Mouse (Mus musculus): Measurements from ENCODE around the gene Golga5. TPM values are rescaled to one million over a fixed set of nuclear protein-coding genes. Genes with fewer than 3 reads are reported as not detected.

Golga5 gene
- polyA plus RNA-seq, 1 experiment from 2014 or later, result 15.1 TPM

GRCm38 (mm10) chr12:102430228-102430627 is 38.7 kb upstream of the Golga5 start:
- 24% methylated on average over 4 of the region's 4 CpGs for WGBS (ENCODE audit: insufficient replicate concordance)
- DNase-seq, result peak; percentile 57
- no peak overlapping the region for H3K4me2 ChIP-seq
- H3K36me3 ChIP-seq, result no peaks in the 10 kb centered on the region
- ATAC-seq (ENCODE audit: low read depth), result peak; percentile 49
- H3K27ac ChIP-seq, result no peak overlapping the region
- H3K4me1 ChIP-seq (replicated peaks), result peaks cover 39% of the 10 kb centered on the region
- H3K9me3 ChIP-seq (replicated peaks), result no peaks in the 10 kb centered on the region
- no peaks in the 10 kb centered on the region for H3K27me3 ChIP-seq
- H3K9ac ChIP-seq, result no peak overlapping the region
- H3K4me3 ChIP-seq (replicated peaks), result no peak overlapping the region

GRCm38 (mm10) chr12:102432238-102432637 is 36.7 kb upstream of the Golga5 start:
- Histone ChIP-seq H3K27me3 (no peaks in the 10 kb centered on the region), H3K9ac (no peak overlapping the region), H3K36me3 (no peaks in the 10 kb centered on the region), H3K9me3 (replicated peaks) (no peaks in the 10 kb centered on the region), H3K4me3 (replicated peaks) (no peak overlapping the region), H3K4me1 (replicated peaks) (peaks cover 27% of the 10 kb centered on the region), H3K4me2 (no peak overlapping the region), H3K27ac (no peak overlapping the region)
- DNase-seq (no peak), ATAC-seq (ENCODE audit: low read depth) (no peak)
- 68% methylated on average over 12 of the region's 12 CpGs for WGBS (ENCODE audit: insufficient replicate concordance)

- peaks cover 7% of the 10 kb centered on the region for H3K27me3 ChIP-seq
- no peak overlapping the region for H3K4me2 ChIP-seq
- no peaks in the 10 kb centered on the region for H3K36me3 ChIP-seq
- H3K4me3 ChIP-seq (replicated peaks), result no peak overlapping the region
- H3K9me3 ChIP-seq (replicated peaks), result no peaks in the 10 kb centered on the region
- H3K9ac ChIP-seq, result no peak overlapping the region
- 57% methylated on average over 4 of the region's 4 CpGs for WGBS (ENCODE audit: insufficient replicate concordance)
- no peak for ATAC-seq (ENCODE audit: low read depth)
- DNase-seq, result no peak
- H3K4me1 ChIP-seq (replicated peaks), result peaks cover 33% of the 10 kb centered on the region
- H3K27ac ChIP-seq, result no peak overlapping the region
Observed at GRCm38 (mm10) chr12:102434107-102434506, 34.8 kb upstream of the Golga5 start.

GRCm38 (mm10) chr12:102436939-102437526 is 31.9 kb upstream of the Golga5 start:
- Histone ChIP-seq H3K9me3 (replicated peaks) (no peaks in the 10 kb centered on the region), H3K4me2 (no peak overlapping the region), H3K27ac (no peak overlapping the region; the same call in 1 of the 2 replicates), H3K9ac (no peak overlapping the region), H3K4me3 (replicated peaks) (no peak overlapping the region), H3K27me3 (peaks cover 7% of the 10 kb centered on the region), H3K36me3 (no peaks in the 10 kb centered on the region), H3K4me1 (replicated peaks) (peaks cover 39% of the 10 kb centered on the region)
- DNase-seq, result no peak
- WGBS (ENCODE audit: insufficient replicate concordance), result 73% methylated on average over 10 of the region's 10 CpGs
- no peak for ATAC-seq (ENCODE audit: low read depth)

- H3K4me1 ChIP-seq (replicated peaks), result peaks cover 44% of the 10 kb centered on the region
- peaks cover 7% of the 10 kb centered on the region for H3K27me3 ChIP-seq
- no peaks in the 10 kb centered on the region for H3K9me3 ChIP-seq (replicated peaks)
- ATAC-seq (ENCODE audit: low read depth), result no peak
- peak overlapping the region; percentile 61 for H3K4me3 ChIP-seq (replicated peaks)
- no peak for DNase-seq
- H3K9ac ChIP-seq, result no peak overlapping the region; the same call in 1 of the 2 replicates
- peak overlapping the region; percentile 81; the same call in 1 of the 2 replicates for H3K4me2 ChIP-seq
- H3K36me3 ChIP-seq, result no peaks in the 10 kb centered on the region
- 61% methylated on average over 5 of the region's 5 CpGs for WGBS (ENCODE audit: insufficient replicate concordance)
- H3K27ac ChIP-seq, result no peak overlapping the region
Observed at GRCm38 (mm10) chr12:102437952-102438351, 31.0 kb upstream of the Golga5 start.

GRCm38 (mm10) chr12:102438983-102439631 is 29.8 kb upstream of the Golga5 start:
- Histone ChIP-seq H3K9ac (peak overlapping the region; percentile 60), H3K4me2 (peak overlapping the region; percentile 81), H3K9me3 (replicated peaks) (no peaks in the 10 kb centered on the region), H3K27me3 (peaks cover 7% of the 10 kb centered on the region), H3K4me3 (replicated peaks) (peak overlapping the region; percentile 61), H3K4me1 (replicated peaks) (peaks cover 43% of the 10 kb centered on the region), H3K27ac (no peak overlapping the region), H3K36me3 (no peaks in the 10 kb centered on the region)
- DNase-seq (no peak), ATAC-seq (ENCODE audit: low read depth) (peak; percentile 26)
- 3% methylated on average over 20 of the region's 20 CpGs for WGBS (ENCODE audit: insufficient replicate concordance)

GRCm38 (mm10) chr12:102439632-102440023 is 29.3 kb upstream of the Golga5 start, which contains the start of gene Lgmn:
Lgmn (minus strand) TSS chr12:102439813.
- Histone ChIP-seq H3K4me2 (peak within 1 kb of the TSS; percentile 81), H3K4me1 (replicated peaks) (peaks cover 38% of the 10 kb centered on the region), H3K9me3 (replicated peaks) (no peaks in the 10 kb centered on the region), H3K4me3 (replicated peaks) (peak within 1 kb of the TSS; percentile 61), H3K9ac (peak within 1 kb of the TSS; percentile 60), H3K27ac (no peak within 1 kb of the TSS), H3K27me3 (peaks cover 7% of the 10 kb centered on the region), H3K36me3 (no peaks in the 10 kb centered on the region)
- 1% methylated on average over 28 of the region's 28 CpGs for WGBS (ENCODE audit: insufficient replicate concordance)
- peak; percentile 99 for ATAC-seq (ENCODE audit: low read depth)
- DNase-seq, result peak; percentile 96

- Histone ChIP-seq H3K4me2 (no peak overlapping the region), H3K36me3 (no peaks in the 10 kb centered on the region), H3K27me3 (peaks cover 7% of the 10 kb centered on the region), H3K4me1 (replicated peaks) (peaks cover 34% of the 10 kb centered on the region), H3K9ac (no peak overlapping the region), H3K9me3 (replicated peaks) (no peaks in the 10 kb centered on the region), H3K27ac (no peak overlapping the region), H3K4me3 (replicated peaks) (no peak overlapping the region)
- no peak for DNase-seq
- 42% methylated on average over 7 of the region's 7 CpGs for WGBS (ENCODE audit: insufficient replicate concordance)
- ATAC-seq (ENCODE audit: low read depth), result no peak
Observed at GRCm38 (mm10) chr12:102440551-102440950, 28.4 kb upstream of the Golga5 start.

GRCm38 (mm10) chr12:102441141-102441540 is 27.8 kb upstream of the Golga5 start:
- H3K4me3 ChIP-seq (replicated peaks), result no peak overlapping the region
- ATAC-seq (ENCODE audit: low read depth) (no peak), DNase-seq (no peak)
- peaks cover 34% of the 10 kb centered on the region for H3K4me1 ChIP-seq (replicated peaks)
- H3K4me2 ChIP-seq, result no peak overlapping the region
- no peak overlapping the region for H3K9ac ChIP-seq
- no peaks in the 10 kb centered on the region for H3K9me3 ChIP-seq (replicated peaks)
- 71% methylated on average over 6 of the region's 6 CpGs for WGBS (ENCODE audit: insufficient replicate concordance)
- H3K27ac ChIP-seq, result no peak overlapping the region
- H3K36me3 ChIP-seq, result no peaks in the 10 kb centered on the region
- H3K27me3 ChIP-seq, result peaks cover 7% of the 10 kb centered on the region

GRCm38 (mm10) chr12:102442639-102443038 is 26.3 kb upstream of the Golga5 start:
- WGBS (ENCODE audit: insufficient replicate concordance), result 71% methylated on average over 15 of the region's 15 CpGs
- peaks cover 7% of the 10 kb centered on the region for H3K27me3 ChIP-seq
- DNase-seq (no peak), ATAC-seq (ENCODE audit: low read depth) (no peak)
- no peak overlapping the region for H3K9ac ChIP-seq
- H3K4me1 ChIP-seq (replicated peaks), result peaks cover 34% of the 10 kb centered on the region
- H3K27ac ChIP-seq, result no peak overlapping the region
- no peaks in the 10 kb centered on the region for H3K36me3 ChIP-seq
- H3K4me3 ChIP-seq (replicated peaks), result no peak overlapping the region
- H3K9me3 ChIP-seq (replicated peaks), result no peaks in the 10 kb centered on the region
- no peak overlapping the region for H3K4me2 ChIP-seq

- H3K27ac ChIP-seq, result no peak overlapping the region
- no peak overlapping the region for H3K9ac ChIP-seq
- ATAC-seq (ENCODE audit: low read depth) (no peak), DNase-seq (no peak)
- no peak overlapping the region for H3K4me3 ChIP-seq (replicated peaks)
- no peak overlapping the region for H3K4me2 ChIP-seq
- H3K27me3 ChIP-seq, result peaks cover under 1% of the 10 kb centered on the region; the same call in 1 of the 2 replicates
- H3K36me3 ChIP-seq, result no peaks in the 10 kb centered on the region
- WGBS (ENCODE audit: insufficient replicate concordance), result 19% methylated on average over 5 of the region's 5 CpGs
- H3K4me1 ChIP-seq (replicated peaks), result peaks cover 33% of the 10 kb centered on the region
- H3K9me3 ChIP-seq (replicated peaks), result no peaks in the 10 kb centered on the region
Observed at GRCm38 (mm10) chr12:102443676-102444075, 25.3 kb upstream of the Golga5 start.

- no peak overlapping the region for H3K9ac ChIP-seq
- no peaks in the 10 kb centered on the region for H3K9me3 ChIP-seq (replicated peaks)
- 25% methylated on average over 4 of the region's 4 CpGs for WGBS (ENCODE audit: insufficient replicate concordance)
- H3K4me3 ChIP-seq (replicated peaks), result no peak overlapping the region
- ATAC-seq (ENCODE audit: low read depth) (no peak), DNase-seq (no peak)
- H3K27me3 ChIP-seq, result 0 out of 2 replicates have a peak, but pooled peaks cover 2% of the 10 kb centered on the region
- no peak overlapping the region for H3K27ac ChIP-seq
- peaks cover 16% of the 10 kb centered on the region for H3K4me1 ChIP-seq (replicated peaks)
- no peaks in the 10 kb centered on the region for H3K36me3 ChIP-seq
- no peak overlapping the region for H3K4me2 ChIP-seq
Observed at GRCm38 (mm10) chr12:102445436-102445835, 23.5 kb upstream of the Golga5 start.

Measured in liver, embryonic 13.5 days (tissue).